Mouse (Mus musculus): Measurements from ENCODE around the gene Spon1. TPM values are rescaled to one million over a fixed set of nuclear protein-coding genes. Genes with fewer than 3 reads are reported as not detected.

The Spon1 gene
- total and polyA plus RNA-seq, 3 experiments: not detected

DNA sequence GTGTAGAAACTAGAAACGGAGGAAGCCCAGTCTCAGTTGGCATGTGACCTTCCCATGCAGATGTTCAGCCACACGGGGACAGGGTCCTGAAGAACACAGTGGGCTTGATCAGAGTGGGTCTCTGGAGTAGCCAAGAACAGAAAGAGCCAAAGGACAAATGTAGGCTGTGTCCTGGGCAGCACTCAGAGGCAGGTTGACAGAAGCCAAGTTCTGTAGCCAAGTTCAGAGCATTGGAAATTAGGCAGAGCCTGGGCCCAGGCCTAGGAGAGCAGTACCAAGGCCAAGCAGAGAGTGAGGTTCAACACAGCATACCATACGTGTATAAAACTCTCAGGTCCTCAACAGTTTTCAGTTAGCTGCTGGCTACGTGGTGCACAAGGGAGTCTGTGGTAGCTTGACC, 153.7 kb downstream of the Spon1 start:
- TF ChIP-seq MAZ (IDR thresholded peaks at IDR 0.05; ENCODE audit: low read depth, low read length) (no peak), TBP (conservative IDR thresholded peaks at IDR 0.05; ENCODE audit: low read depth, low read length) (no peak), IRF4 (IDR thresholded peaks at IDR 0.05; ENCODE audit: low read depth, low read length) (no peak), KAT2A (IDR thresholded peaks at IDR 0.05; ENCODE audit: insufficient replicate concordance, low read length) (no peak), E2F4 (IDR thresholded peaks at IDR 0.05; ENCODE audit: insufficient replicate concordance, low read depth, low read length) (no peak), POLR2A (IDR thresholded peaks at IDR 0.05; ENCODE audit: low read depth, low read length) (no peak), ZC3H11A (IDR thresholded peaks at IDR 0.05; ENCODE audit: low read depth, low read length) (no peak), PAX5 (IDR thresholded peaks at IDR 0.05; ENCODE audit: low read length) (no peak)
- Histone ChIP-seq H3K79me2 (replicated peaks; ENCODE audit: control insufficient read depth, extremely low read depth, insufficient read depth, poor library complexity, severe bottlenecking) (no peaks in the 10 kb centered on the region), H3K9ac (ENCODE audit: insufficient read depth, low read depth) (no peak overlapping the region), H3K4me3 (replicated peaks in 1 of 3; ENCODE audit: low read depth in 2 of 3, low read length in 2 of 3, poor library complexity in 1 of 3) (no peak overlapping the region), H3K4me2 (ENCODE audit: insufficient read depth, low read depth, poor library complexity, severe bottlenecking) (no peak overlapping the region), H3K4me1 (ENCODE audit: control insufficient read depth in 1 of 2, insufficient read depth in 2 of 2) (no peaks in the 10 kb centered on the region), H3K27ac (ENCODE audit: insufficient read depth, low read depth) (no peak overlapping the region), H3K27me3 (replicated peaks) (peaks cover 12% of the 10 kb centered on the region), H3K36me3 (replicated peaks in 1 of 2; ENCODE audit: control insufficient read depth in 1 of 2, insufficient read depth in 1 of 2, low read length in 1 of 2) (no peaks in the 10 kb centered on the region), H3K9me3 (replicated peaks; ENCODE audit: low read length) (peaks cover 8% of the 10 kb centered on the region)
- in situ Hi-C loops (cut with MboI; ENCODE audit: low pct_ligation_motif_present, low pct_unique_long_range_greater_than_20kb, low sequenced_read_pairs) (no loop called here), dilution Hi-C loops (cut with MboI; ENCODE audit: extremely low pct_ligation_motif_present, extremely low pct_unique_long_range_greater_than_20kb, low sequenced_read_pairs) (no loop called here)
- no peak for DNase-seq (ENCODE audit: extremely low read depth)

GRCm38 (mm10) chr7:113920056-113920455, 154.3 kb downstream of the Spon1 start:
- no peak overlapping the region for H3K4me3 ChIP-seq (replicated peaks in 1 of 3; ENCODE audit: low read depth in 2 of 3, low read length in 2 of 3, poor library complexity in 1 of 3)
- no peaks in the 10 kb centered on the region for H3K4me1 ChIP-seq (ENCODE audit: control insufficient read depth in 1 of 2, insufficient read depth in 2 of 2)
- TF ChIP-seq MAZ (IDR thresholded peaks at IDR 0.05; ENCODE audit: low read depth, low read length) (no peak), ZNF384 (IDR thresholded peaks at IDR 0.05; ENCODE audit: low read depth, low read length) (no peak), RCOR1 (conservative IDR thresholded peaks at IDR 0.05; ENCODE audit: low read depth, low read length) (no peak), USF1 (IDR thresholded peaks at IDR 0.05; ENCODE audit: low read depth, low read length) (no peak), NRF1 (IDR thresholded peaks at IDR 0.05; ENCODE audit: low read depth, low read length) (no peak), POLR2AphosphoS2 (IDR thresholded peaks at IDR 0.05; ENCODE audit: low read depth, low read length) (no peak), EP300 (IDR thresholded peaks at IDR 0.05; ENCODE audit: low read length) (no peak), GABPA (IDR thresholded peaks at IDR 0.05; ENCODE audit: insufficient replicate concordance, low read depth, low read length) (no peak), POLR2A (IDR thresholded peaks at IDR 0.05; ENCODE audit: low read depth, low read length) (no peak), MXI1 (IDR thresholded peaks at IDR 0.05; ENCODE audit: low read depth, low read length) (no peak), E2F4 (IDR thresholded peaks at IDR 0.05; ENCODE audit: insufficient replicate concordance, low read depth, low read length) (no peak), PAX5 (IDR thresholded peaks at IDR 0.05; ENCODE audit: low read length) (no peak), BHLHE40 (IDR thresholded peaks at IDR 0.05; ENCODE audit: low read depth, low read length) (no peak), SMC3 (IDR thresholded peaks at IDR 0.05; ENCODE audit: low read depth, low read length) (no peak), ZKSCAN1 (IDR thresholded peaks at IDR 0.05; ENCODE audit: borderline replicate concordance, low read depth, low read length) (no peak), HCFC1 (IDR thresholded peaks at IDR 0.05; ENCODE audit: low read depth, low read length) (no peak), TBP (conservative IDR thresholded peaks at IDR 0.05; ENCODE audit: low read depth, low read length) (no peak), MAX (IDR thresholded peaks at IDR 0.05; ENCODE audit: low read length) (no peak), MEF2A (IDR thresholded peaks at IDR 0.05; ENCODE audit: borderline replicate concordance, low read depth, low read length) (no peak)
- H3K27ac ChIP-seq (ENCODE audit: insufficient read depth, low read depth): no peak overlapping the region
- no peak for DNase-seq (ENCODE audit: extremely low read depth)
- peaks cover 9% of the 10 kb centered on the region for H3K27me3 ChIP-seq (replicated peaks)
- dilution Hi-C loops (cut with MboI; ENCODE audit: extremely low pct_ligation_motif_present, extremely low pct_unique_long_range_greater_than_20kb, low sequenced_read_pairs): no loop called here
- in situ Hi-C loops (cut with MboI; ENCODE audit: low pct_ligation_motif_present, low pct_unique_long_range_greater_than_20kb, low sequenced_read_pairs): no loop called here
- H3K79me2 ChIP-seq (replicated peaks; ENCODE audit: control insufficient read depth, extremely low read depth, insufficient read depth, poor library complexity, severe bottlenecking): no peaks in the 10 kb centered on the region
- no peak overlapping the region for H3K9ac ChIP-seq (ENCODE audit: insufficient read depth, low read depth)
- H3K9me3 ChIP-seq (replicated peaks; ENCODE audit: low read length): peaks cover 8% of the 10 kb centered on the region
- no peaks in the 10 kb centered on the region for H3K36me3 ChIP-seq (replicated peaks in 1 of 2; ENCODE audit: control insufficient read depth in 1 of 2, insufficient read depth in 1 of 2, low read length in 1 of 2)
- H3K4me2 ChIP-seq (ENCODE audit: insufficient read depth, low read depth, poor library complexity, severe bottlenecking): no peak overlapping the region
